In the genomic region with DNA sequence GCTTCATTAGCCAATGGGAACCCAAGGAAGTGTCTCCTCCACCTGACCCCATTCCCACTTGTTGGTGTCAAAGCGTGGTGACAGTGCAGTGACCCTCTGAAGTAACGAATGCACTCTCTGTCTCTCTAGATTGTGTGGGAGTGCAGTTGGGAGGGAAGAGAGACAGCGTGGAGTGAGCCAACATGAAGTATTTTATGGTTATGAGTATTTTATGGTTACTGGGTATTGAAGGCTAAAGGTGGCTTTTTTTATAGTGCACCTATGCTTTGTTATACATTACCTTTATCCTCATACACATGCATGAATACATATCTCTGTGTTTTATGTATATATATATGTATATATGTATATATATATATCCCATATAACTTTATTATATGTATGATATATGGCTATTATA, we compare ENCODE assay signal across 33 mouse cellular contexts. TPM values are rescaled to one million over a fixed set of nuclear protein-coding genes. Genes with fewer than 3 reads are reported as not detected.
"Had no signal": no experiment of that assay in that cellular context is flagged by ENCODE, and none has a peak within 500 bp of the region (broad histone marks: within the 10 kb centered on the region; RNA-seq: fewer than 3 reads in every experiment).

No protein-coding gene starts in this region.

- H3K36me3 ChIP-seq: embryonic facial prominence, embryonic 10.5 days; embryonic facial prominence, embryonic 12.5 days; embryonic facial prominence, embryonic 13.5 days; embryonic facial prominence, embryonic 15.5 days; forebrain, embryonic 10.5 days; forebrain, embryonic 12.5 days; forebrain, embryonic 15.5 days had no signal

- H3K4me1 ChIP-seq: embryonic facial prominence, embryonic 10.5 days; embryonic facial prominence, embryonic 12.5 days; embryonic facial prominence, embryonic 13.5 days; embryonic facial prominence, embryonic 15.5 days had no signal

- H3K9ac ChIP-seq: embryonic facial prominence, embryonic 12.5 days; embryonic facial prominence, embryonic 13.5 days; embryonic facial prominence, embryonic 15.5 days; forebrain, embryonic 12.5 days; forebrain, embryonic 13.5 days; forebrain, embryonic 15.5 days; forebrain, postnatal 0 days had no signal

- H3K27me3 ChIP-seq: embryonic facial prominence, embryonic 12.5 days; embryonic facial prominence, embryonic 13.5 days; embryonic facial prominence, embryonic 15.5 days; forebrain, embryonic 15.5 days had no signal

- H3K9me3 ChIP-seq: embryonic facial prominence, embryonic 10.5 days; embryonic facial prominence, embryonic 12.5 days; embryonic facial prominence, embryonic 13.5 days; embryonic facial prominence, embryonic 15.5 days; forebrain, embryonic 10.5 days; forebrain, embryonic 12.5 days; forebrain, embryonic 13.5 days; forebrain, embryonic 15.5 days had no signal

- ATAC-seq: forebrain, embryonic 13.5 days; forebrain, embryonic 14.5 days; forebrain, embryonic 15.5 days; forebrain, embryonic 16.5 days; forebrain, postnatal 0 days had no signal

- H3K4me2 ChIP-seq: embryonic facial prominence, embryonic 12.5 days; embryonic facial prominence, embryonic 13.5 days; embryonic facial prominence, embryonic 15.5 days; forebrain, embryonic 12.5 days; forebrain, embryonic 13.5 days; forebrain, embryonic 15.5 days had no signal

- H3K4me3 ChIP-seq: embryonic facial prominence, embryonic 10.5 days; embryonic facial prominence, embryonic 12.5 days; embryonic facial prominence, embryonic 13.5 days; embryonic facial prominence, embryonic 15.5 days; erythroblast, embryonic 14.5 days; forebrain, embryonic 10.5 days; forebrain, embryonic 12.5 days; forebrain, embryonic 13.5 days; forebrain, embryonic 15.5 days; gastrocnemius, adult 2 months had no signal

- H3K27ac ChIP-seq: embryonic facial prominence, embryonic 10.5 days; embryonic facial prominence, embryonic 12.5 days; embryonic facial prominence, embryonic 13.5 days; embryonic facial prominence, embryonic 15.5 days; forebrain, embryonic 10.5 days; forebrain, embryonic 12.5 days; forebrain, embryonic 13.5 days; forebrain, embryonic 15.5 days; gastrocnemius, adult 2 months had no signal

- DNase-seq: cerebellum, adult 2 months; cerebellum, adult 8-10 months; cerebellum, adult 9-10 months; cerebellum, adult 9-11 months; cerebellum, postnatal 10 days; cerebellum, postnatal 14 days; cerebellum, postnatal 25 days; cerebellum, postnatal 36 days; embryo, embryonic 11 days; forebrain, postnatal 0 days; gastrocnemius, adult 2 months; gastrocnemius, postnatal 10 days; gastrocnemius, postnatal 14 days; gastrocnemius, postnatal 25 days; gastrocnemius, postnatal 36 days; heart, adult 18-20 months had no signal

RNA-seq across cellular contexts. Expression of a gene that starts 8.7 kb away (rescaled TPM):
- total RNA-seq: common myeloid progenitor, adult 5-6 weeks; forebrain, postnatal 0 days; gastrocnemius, postnatal 4 days; granulocyte monocyte progenitor cell, adult 5-6 weeks had no signal
- polyA plus RNA-seq: cerebellum, adult 2 months; cortical plate, adult 2 months; embryonic facial prominence, embryonic 10.5 days; embryonic facial prominence, embryonic 12.5 days; embryonic facial prominence, embryonic 13.5 days; embryonic facial prominence, embryonic 15.5 days; erythroblast, embryonic 14.5 days; forebrain, embryonic 10.5 days; forebrain, embryonic 11.5 days; forebrain, embryonic 14.5 days; forebrain, embryonic 16.5 days; frontal cortex, adult 2 months had no signal

RNA-seq across cellular contexts. Expression of a gene that starts 41.4 kb away (rescaled TPM):
- total RNA-seq: common myeloid progenitor, adult 5-6 weeks; granulocyte monocyte progenitor cell, adult 5-6 weeks had no signal
- polyA plus RNA-seq: forebrain, embryonic 11.5 days; forebrain, embryonic 12.5 days had no signal
